Mouse (Mus musculus) heart, postnatal 0 days (tissue): ENCODE results near the gene Col25a1.

Source experiments
- CTCF ChIP-seq: IDR thresholded peaks from 2 replicates; pipeline ENCODE4 v1.5.1; 2016; ENCODE audit warnings: antibody characterized with exemption, control low read depth, low read depth
- EP300 ChIP-seq: IDR thresholded peaks from 2 replicates; pipeline ENCODE4 v1.6.1; 2016; ENCODE audit warnings: antibody characterized with exemption, low read depth

DNA sequence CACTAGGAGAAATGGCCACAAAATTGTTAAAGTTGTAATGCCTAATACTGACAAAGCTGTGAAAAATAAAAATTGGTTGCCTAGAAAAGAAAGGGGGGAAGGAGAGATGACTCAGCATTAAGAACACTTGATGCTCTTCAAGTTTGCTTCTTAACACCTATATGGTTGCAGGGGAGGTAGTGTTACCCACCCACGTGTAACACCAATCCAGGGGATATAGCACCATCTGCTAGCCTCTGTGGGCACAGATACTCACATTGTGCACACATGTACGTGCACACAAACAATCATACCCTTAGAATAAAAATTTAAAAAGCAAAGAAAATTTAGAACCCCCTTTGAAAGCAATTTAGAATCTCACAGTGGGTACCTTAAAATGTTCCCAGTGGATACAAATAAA, 377.0 kb downstream of the Col25a1 start:
- TF ChIP-seq CTCF (no peak), EP300 (no peak)
